Mouse (Mus musculus) gastrocnemius, postnatal 25 days (tissue): ENCODE measurements around the gene Ston1. TPM values are rescaled to one million over a fixed set of nuclear protein-coding genes. Genes with fewer than 3 reads are reported as not detected.

Experiments
- DNase-seq: peaks from one replicate; pipeline ENCODE4 v3.0.0; 2022
- total RNA-seq, 2 experiments: library from RNA; stranded (reverse); gene quantifications; 1 replicate in 1 of 2; 2 replicates in 1 of 2; pipeline ENCODE4 v1.2.3; 2021

Ston1 gene
- total RNA-seq, 2 experiments from 2014 or later, result 8.2 to 10.8 TPM

- no peak for DNase-seq
These were observed 78.1 kb downstream of the Ston1 start for GRCm38 (mm10) chr17:88675310-88676309.

- DNase-seq, result no peak
These were observed 90.7 kb downstream of the Ston1 start for GRCm38 (mm10) chr17:88688226-88688625.

- DNase-seq, result no peak
These were observed 99.3 kb downstream of the Ston1 start for GRCm38 (mm10) chr17:88696656-88697333.

- no peak for DNase-seq
These were observed 103.4 kb downstream of the Ston1 start for GRCm38 (mm10) chr17:88700901-88701300.

GRCm38 (mm10) chr17:88702345-88702744 is 104.9 kb downstream of the Ston1 start:
- no peak for DNase-seq

GRCm38 (mm10) chr17:88703112-88703511 is 105.6 kb downstream of the Ston1 start:
- DNase-seq, result no peak

GRCm38 (mm10) chr17:88706231-88706649 is 108.8 kb downstream of the Ston1 start:
- no peak for DNase-seq

Other genes with a start within 250 kb of the Ston1 start
- 10 to 100 TPM in 1 of 2 experiments, 1 to 10 TPM in 1; 9.3 to 10.9 TPM for gene Foxn2, start 157.0 kb upstream of the Ston1 start, total RNA-seq
- 1 to 10 TPM; 4.9 to 5.1 TPM for gene Ppp1r21, start 67.6 kb upstream of the Ston1 start, total RNA-seq
- gene Gtf2a1l, start 71.0 kb downstream of the Ston1 start, total RNA-seq, result not detected
- gene Lhcgr, start 194.3 kb downstream of the Ston1 start, total RNA-seq, result not detected